Mouse (Mus musculus) neural tube, embryonic 12.5 days (tissue): Measurements from ENCODE around the gene Polr2c. TPM values are rescaled to one million over a fixed set of nuclear protein-coding genes. Genes with fewer than 3 reads are reported as not detected.
A peak's percentile ranks its signal among the peaks of the same experiment; 100 is the strongest.
"Not testable (repeated sequence)": the region's sequence is repeated elsewhere in the genome, so short reads cannot be mapped to it uniquely, and the experiment has no call there.

Experiments used
- ATAC-seq: fragments of 200-750 bp; cut with Nextera tagmentation; 2 replicates; pipeline ENCODE4 v1.8.0; 2017; ENCODE audit warnings: low read depth, mild to moderate bottlenecking, moderate TSS enrichment, moderate library complexity; ENCODE audit not compliant: low FRiP score
- H3K27ac ChIP-seq: fragments of 300-500 bp; sonication (generic); 2 replicates; pipeline ENCODE4 v1.5.1; 2016
- H3K27me3 ChIP-seq: fragments of 300-500 bp; sonication (generic); replicated peaks from 2 replicates; pipeline ENCODE4 v1.6.1; 2016; ENCODE audit warnings: mild to moderate bottlenecking
- H3K36me3 ChIP-seq: fragments of 300-500 bp; sonication (generic); 2 replicates; pipeline ENCODE4 v1.6.1; 2016; ENCODE audit warnings: mild to moderate bottlenecking
- H3K4me1 ChIP-seq: fragments of 300-500 bp; sonication (generic); 2 replicates; pipeline ENCODE4 v1.6.1; 2016
- H3K4me2 ChIP-seq: fragments of 300-500 bp; sonication (generic); replicated peaks from 2 replicates; pipeline ENCODE4 v1.6.1; 2016; ENCODE audit warnings: mild to moderate bottlenecking
- H3K4me3 ChIP-seq: fragments of 300-500 bp; sonication (generic); 2 replicates; pipeline ENCODE4 v1.5.1; 2016
- H3K9ac ChIP-seq: fragments of 300-500 bp; sonication (generic); 2 replicates; pipeline ENCODE4 v1.6.1; 2016; ENCODE audit warnings: mild to moderate bottlenecking
- H3K9me3 ChIP-seq: fragments of 300-500 bp; sonication (generic); 2 replicates; pipeline ENCODE4 v1.6.1; 2016; ENCODE audit warnings: mild to moderate bottlenecking
- WGBS: fragments of 180-500 bp; shearing (Covaris S2); methylation state at CpG from one replicate; pipeline ENCODE4 v1.1.7; 2016; 5-methylcytosine and 5-hydroxymethylcytosine counted together
- polyA plus RNA-seq: library from polyadenylated mRNA; unstranded; fragments of >200 nt; fragmentation: Nextera tagmentation; extraction: Ambion mirVana; gene quantifications from 2 replicates; pipeline ENCODE4 v1.2.1, GENCODE M21; 2016

The Polr2c gene
- polyA plus RNA-seq, 1 experiment from 2014 or later: 130 TPM

GRCm38 (mm10) chr8:94854761-94855160 is 2.5 kb upstream of the Polr2c start:
- H3K27ac ChIP-seq, H3K9ac ChIP-seq, H3K27me3 ChIP-seq, H3K9me3 ChIP-seq, ATAC-seq, H3K4me2 ChIP-seq, H3K4me3 ChIP-seq, H3K4me1 ChIP-seq: not testable (repeated sequence)
- WGBS: 89% methylated on average over 11 of the region's 11 CpGs
- peaks cover 45% of the 10 kb centered on the region for H3K36me3 ChIP-seq

DNA sequence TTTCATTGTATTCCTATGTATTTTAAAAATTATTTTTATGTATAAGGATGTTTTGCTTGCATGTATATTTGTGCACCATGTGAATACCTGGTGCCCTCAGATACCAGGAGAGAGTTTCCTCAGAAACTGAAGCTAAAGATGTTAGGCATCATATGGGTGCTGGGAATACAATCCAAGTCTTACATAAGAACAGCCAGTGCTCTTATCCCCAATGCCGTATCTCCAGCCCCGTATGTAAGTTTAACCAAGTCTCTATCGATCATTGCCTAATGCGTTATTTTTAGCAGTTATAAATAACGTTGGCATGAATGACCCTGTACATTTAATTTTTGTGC is 272 bp upstream of the Polr2c start:
- no peak overlapping the region; the same call in 1 of the 2 replicates for H3K9ac ChIP-seq
- 34% methylated on average over 5 of the region's 5 CpGs for WGBS
- H3K27ac ChIP-seq: no peak overlapping the region
- peak overlapping the region; percentile 94; the same call in 1 of the 2 replicates for H3K4me3 ChIP-seq
- peaks cover 40% of the 10 kb centered on the region for H3K36me3 ChIP-seq
- H3K27me3 ChIP-seq: no peaks in the 10 kb centered on the region
- peaks cover 4% of the 10 kb centered on the region for H3K4me1 ChIP-seq
- ATAC-seq: peak; percentile 18; the same call in 1 of the 2 replicates
- no peaks in the 10 kb centered on the region for H3K9me3 ChIP-seq
- H3K4me2 ChIP-seq: peak overlapping the region; percentile 67

DNA sequence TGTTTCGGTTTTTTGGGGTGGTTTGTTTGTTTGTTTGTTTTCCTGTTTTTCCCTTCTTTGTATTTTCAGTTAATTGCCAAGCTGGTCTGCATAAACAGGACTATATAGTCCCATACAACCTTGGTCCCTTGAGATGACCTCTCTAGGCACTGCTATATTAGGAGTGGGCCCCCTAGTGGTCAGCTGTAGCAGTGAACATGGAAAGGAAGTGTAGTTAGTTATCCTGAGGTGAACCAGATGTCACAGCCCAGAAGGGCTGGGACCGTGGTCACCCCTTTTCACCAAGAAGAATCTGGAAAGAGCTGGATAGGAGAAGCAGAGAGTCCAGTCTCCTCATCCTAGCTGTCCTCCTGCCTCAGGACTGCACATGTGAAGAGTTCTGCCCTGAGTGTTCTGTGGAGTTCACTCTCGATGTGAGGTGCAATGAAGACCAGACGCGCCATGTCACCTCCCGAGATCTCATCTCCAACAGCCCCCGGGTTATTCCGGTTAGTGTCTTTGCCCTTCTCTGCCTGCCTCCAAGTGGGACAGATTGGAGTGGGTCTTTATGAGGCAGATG is 4.2 kb downstream of the Polr2c start:
- Histone ChIP-seq H3K4me1 (peaks cover 4% of the 10 kb centered on the region), H3K36me3 (peaks cover 57% of the 10 kb centered on the region), H3K9ac (no peak overlapping the region), H3K9me3 (no peaks in the 10 kb centered on the region), H3K4me3 (no peak overlapping the region), H3K4me2 (no peak overlapping the region), H3K27ac (no peak overlapping the region), H3K27me3 (no peaks in the 10 kb centered on the region)
- no peak for ATAC-seq
- WGBS: 83% methylated on average over 8 of the region's 8 CpGs

GRCm38 (mm10) chr8:94862487-94863220 is 5.4 kb downstream of the Polr2c start:
- H3K9me3 ChIP-seq: no peaks in the 10 kb centered on the region
- no peak overlapping the region for H3K4me2 ChIP-seq
- no peak overlapping the region for H3K9ac ChIP-seq
- H3K4me1 ChIP-seq: peaks cover 4% of the 10 kb centered on the region
- no peak overlapping the region for H3K27ac ChIP-seq
- 93% methylated on average over 12 of the region's 12 CpGs for WGBS
- no peaks in the 10 kb centered on the region for H3K27me3 ChIP-seq
- no peak overlapping the region for H3K4me3 ChIP-seq
- peaks cover 64% of the 10 kb centered on the region for H3K36me3 ChIP-seq
- no peak for ATAC-seq

DNA sequence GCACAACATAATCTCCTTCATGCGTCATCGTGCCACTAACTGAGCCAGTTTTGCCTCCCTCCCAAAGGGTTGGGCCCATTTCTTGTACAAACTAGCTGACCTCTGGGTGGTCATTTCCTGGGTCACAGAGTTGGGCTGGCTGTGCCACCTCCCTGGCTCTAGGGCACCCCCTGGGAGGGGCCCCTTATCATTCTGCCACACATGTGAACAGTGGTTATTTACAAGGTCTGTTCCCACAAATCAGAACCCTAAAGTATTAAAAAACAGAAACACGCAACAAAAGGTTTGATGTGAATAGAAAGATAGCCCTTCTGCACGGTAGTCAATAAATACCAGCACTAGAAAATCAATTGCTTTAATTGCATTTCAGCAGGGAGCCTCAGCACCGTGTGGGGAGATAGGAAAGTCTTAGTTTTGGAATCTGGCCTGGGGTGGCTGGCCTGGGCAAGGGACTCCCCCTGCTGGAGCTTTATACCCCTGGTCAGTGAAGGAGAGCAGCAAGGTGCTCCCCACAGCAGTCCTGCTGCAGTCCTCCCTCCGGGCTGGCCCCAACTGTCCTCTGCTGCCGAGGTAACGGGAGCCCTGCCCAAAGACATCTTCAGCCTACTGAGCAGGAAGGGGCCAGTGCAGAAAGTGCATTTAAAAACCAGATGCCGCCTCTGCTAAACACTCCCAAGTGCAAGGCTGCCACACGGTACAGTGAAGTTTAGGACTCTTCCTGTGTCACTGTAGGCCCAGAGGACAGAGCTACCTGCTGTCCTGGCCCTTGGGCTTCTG is 6.8 kb downstream of the Polr2c start:
- Histone ChIP-seq H3K9ac (no peak overlapping the region), H3K36me3 (peaks cover 64% of the 10 kb centered on the region), H3K4me3 (no peak overlapping the region), H3K4me2 (no peak overlapping the region), H3K4me1 (peaks cover 9% of the 10 kb centered on the region), H3K27ac (no peak overlapping the region), H3K9me3 (no peaks in the 10 kb centered on the region), H3K27me3 (no peaks in the 10 kb centered on the region)
- ATAC-seq: no peak
- 75% methylated on average over 10 of the region's 10 CpGs for WGBS

GRCm38 (mm10) chr8:94865292-94865691 is 8.0 kb downstream of the Polr2c start:
- Histone ChIP-seq H3K36me3 (peaks cover 60% of the 10 kb centered on the region), H3K4me1 (peaks cover 21% of the 10 kb centered on the region)
- ATAC-seq: no peak

GRCm38 (mm10) chr8:94866921-94867320 is 9.7 kb downstream of the Polr2c start:
- no peak overlapping the region for H3K27ac ChIP-seq

More at GRCm38 (mm10) chr8:94865292-94865691, 8.0 kb downstream of the Polr2c start:
- WGBS: 80% methylated on average over 10 of the region's 10 CpGs
- Histone ChIP-seq H3K9me3 (no peaks in the 10 kb centered on the region), H3K27ac (no peak overlapping the region), H3K4me2 (no peak overlapping the region), H3K9ac (no peak overlapping the region), H3K27me3 (peaks cover 11% of the 10 kb centered on the region; the same call in 1 of the 2 replicates), H3K4me3 (no peak overlapping the region)

DNA sequence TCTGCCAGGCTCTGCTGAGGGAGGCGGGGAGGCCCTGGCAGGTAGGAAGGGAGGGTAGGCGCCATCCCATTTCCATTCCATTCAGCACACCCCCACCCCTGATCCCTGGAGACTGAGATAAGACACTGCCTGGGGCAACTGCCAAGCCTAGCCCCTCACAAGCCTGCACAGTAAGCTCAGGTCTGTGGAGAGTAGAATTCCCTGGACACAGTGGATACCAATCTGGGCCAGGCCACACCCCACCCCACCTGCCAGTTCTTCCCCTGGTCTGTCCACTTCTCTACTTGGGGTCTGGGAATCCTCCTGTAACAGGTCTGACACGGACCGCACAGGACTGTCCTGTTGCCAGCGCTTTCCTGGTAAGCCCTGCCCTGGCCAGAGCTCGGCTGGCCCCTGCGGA is 11.9 kb downstream of the Polr2c start:
- H3K27me3 ChIP-seq: peaks cover 15% of the 10 kb centered on the region; the same call in 1 of the 2 replicates
- peaks cover 44% of the 10 kb centered on the region for H3K4me1 ChIP-seq
- H3K4me2 ChIP-seq: peak overlapping the region; percentile 75
- H3K9me3 ChIP-seq: no peaks in the 10 kb centered on the region
- WGBS: 60% methylated on average over 7 of the region's 7 CpGs
- peak overlapping the region; percentile 51; the same call in 1 of the 2 replicates for H3K4me3 ChIP-seq
- ATAC-seq: no peak
- peak overlapping the region; percentile 67; the same call in 1 of the 2 replicates for H3K9ac ChIP-seq
- H3K36me3 ChIP-seq: peaks cover 30% of the 10 kb centered on the region
- H3K27ac ChIP-seq: no peak overlapping the region

More at GRCm38 (mm10) chr8:94866921-94867320, 9.7 kb downstream of the Polr2c start:
- Histone ChIP-seq H3K27me3 (peaks cover 13% of the 10 kb centered on the region; the same call in 1 of the 2 replicates), H3K4me1 (peaks cover 37% of the 10 kb centered on the region), H3K4me3 (no peak overlapping the region), H3K9ac (no peak overlapping the region), H3K36me3 (peaks cover 51% of the 10 kb centered on the region), H3K9me3 (no peaks in the 10 kb centered on the region), H3K4me2 (no peak overlapping the region)
- WGBS: 90% methylated on average over 9 of the region's 9 CpGs
- ATAC-seq: no peak

- Histone ChIP-seq H3K4me2 (peak overlapping the region; percentile 75), H3K4me1 (peaks cover 45% of the 10 kb centered on the region), H3K27me3 (peaks cover 24% of the 10 kb centered on the region), H3K4me3 (peak overlapping the region; percentile 51), H3K27ac (no peak overlapping the region), H3K36me3 (peaks cover 22% of the 10 kb centered on the region), H3K9me3 (no peaks in the 10 kb centered on the region), H3K9ac (peak overlapping the region; percentile 67)
- WGBS: 23% methylated on average over 4 of the region's 4 CpGs
- ATAC-seq: no peak
Observed at GRCm38 (mm10) chr8:94870003-94870402, 12.8 kb downstream of the Polr2c start.

DNA sequence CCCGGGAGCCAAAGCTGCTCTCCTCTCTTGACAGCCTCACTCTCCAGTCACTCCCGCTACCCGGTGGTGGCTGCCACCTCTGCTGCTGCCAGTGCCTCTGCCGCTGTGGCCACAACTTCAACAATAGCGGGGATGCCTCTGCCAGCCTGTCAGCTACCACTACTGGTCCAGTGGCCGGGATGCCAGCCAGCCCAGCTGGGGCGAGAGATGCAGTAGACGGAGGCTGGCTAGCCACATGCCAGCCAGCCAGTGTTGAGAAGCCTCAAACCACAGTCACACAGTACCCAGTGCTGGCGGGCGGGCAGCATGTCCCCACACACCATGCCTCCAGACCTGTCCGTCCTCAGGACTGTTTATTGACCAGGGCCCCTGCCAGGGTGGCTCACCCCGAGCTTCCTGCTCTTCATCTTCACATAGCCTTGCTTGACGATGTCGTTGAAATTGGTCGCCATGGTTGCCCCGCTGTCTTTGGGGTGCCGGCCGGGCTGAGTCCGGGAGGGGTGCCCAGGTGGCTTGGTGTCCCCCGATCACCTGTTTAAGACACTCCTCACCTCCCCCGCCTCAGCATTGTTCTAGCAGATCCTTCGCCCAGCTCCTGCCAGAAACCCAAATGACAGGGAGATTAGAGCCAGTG is 13.3 kb downstream of the Polr2c start:
- Histone ChIP-seq H3K4me1 (peaks cover 51% of the 10 kb centered on the region), H3K27ac (no peak overlapping the region), H3K27me3 (peaks cover 30% of the 10 kb centered on the region), H3K4me3 (peak overlapping the region; percentile 51), H3K4me2 (peak overlapping the region; percentile 75), H3K9me3 (no peaks in the 10 kb centered on the region), H3K36me3 (peaks cover 16% of the 10 kb centered on the region), H3K9ac (peak overlapping the region; percentile 67)
- peak; percentile 10; the same call in 1 of the 2 replicates for ATAC-seq
- WGBS: 2% methylated on average over 22 of the region's 22 CpGs

DNA sequence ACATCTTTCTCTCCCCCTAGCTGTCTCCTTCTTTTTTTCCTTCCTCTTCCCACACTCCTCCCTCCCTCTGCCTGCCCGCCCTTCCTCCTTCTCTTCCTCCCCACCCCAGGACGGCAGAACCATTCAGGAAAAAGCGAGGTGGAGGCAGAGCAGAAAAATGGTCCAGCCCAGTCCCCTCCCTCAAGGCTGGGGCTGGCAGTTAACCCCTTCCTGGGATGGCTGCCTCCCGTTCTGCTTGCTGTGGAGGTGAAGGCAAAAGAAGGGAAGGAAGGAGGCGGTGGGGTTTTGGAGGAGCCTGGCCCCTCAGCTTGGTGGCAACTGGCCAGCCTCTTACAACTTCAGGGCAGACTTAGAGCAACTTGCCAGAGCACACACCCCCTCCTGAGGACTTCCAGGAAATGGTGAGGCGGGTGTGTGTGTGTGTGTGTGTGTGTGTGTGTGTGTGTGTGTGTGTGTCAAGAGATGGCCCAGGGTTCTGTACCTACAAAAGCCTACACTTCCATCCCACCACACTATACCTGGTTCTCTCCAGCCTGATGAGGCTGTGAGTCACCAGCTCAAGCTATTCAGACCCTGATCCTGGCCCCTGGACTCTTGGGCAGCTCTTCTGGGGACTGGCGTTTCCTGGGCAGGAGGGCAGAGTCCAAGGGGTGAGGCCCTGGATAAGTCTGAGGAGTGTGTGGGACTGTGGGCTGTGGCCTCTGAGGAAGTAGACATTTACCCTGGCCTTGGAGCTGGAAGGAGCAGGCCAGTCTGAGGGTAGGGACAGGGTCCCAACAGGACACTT is 14.1 kb downstream of the Polr2c start:
- no peak overlapping the region for H3K27ac ChIP-seq
- peaks cover 30% of the 10 kb centered on the region for H3K27me3 ChIP-seq
- no peaks in the 10 kb centered on the region for H3K9me3 ChIP-seq
- 12% methylated on average over 7 of the region's 7 CpGs for WGBS
- peaks cover 51% of the 10 kb centered on the region for H3K4me1 ChIP-seq
- peaks cover 9% of the 10 kb centered on the region for H3K36me3 ChIP-seq
- H3K4me3 ChIP-seq: peak overlapping the region; percentile 51
- peak overlapping the region; percentile 75 for H3K4me2 ChIP-seq
- H3K9ac ChIP-seq: peak overlapping the region; percentile 67
- ATAC-seq: peak; percentile 41
